Mouse (Mus musculus): ENCODE measurements at regions not wholly inside any gene's neighbourhood (a gene's known extent, or its start where the extent isn't known, plus 50 kb on each side); places are given as distances from the start of the nearest gene placed in this dataset.

DNA sequence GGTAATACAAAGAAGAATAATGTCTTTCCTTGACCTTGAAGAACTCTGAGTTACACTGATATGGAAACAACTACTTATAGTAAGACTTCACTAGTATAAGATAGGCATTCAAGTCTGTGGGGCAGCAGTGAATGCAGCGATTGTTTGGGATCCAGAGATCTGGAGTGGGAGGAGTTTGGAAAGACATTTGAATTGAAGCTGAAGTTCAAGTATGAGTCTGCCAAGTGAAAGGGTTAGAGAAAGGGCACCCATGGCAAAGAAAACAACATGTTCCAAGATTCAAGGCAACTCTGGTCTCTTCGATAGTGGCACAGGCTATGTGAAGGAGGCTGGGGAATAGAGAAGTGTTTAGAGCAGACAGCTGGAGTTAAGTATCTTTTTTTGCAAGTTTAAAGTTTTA lies 275.3 kb downstream of the Tmsb4x start:
- TF ChIP-seq CTCF (IDR thresholded peaks at IDR 0.05; ENCODE audit: low read depth) (no peak), EP300 (optimal IDR thresholded peaks at IDR 0.05) (no peak)

All from stomach, postnatal 0 days (tissue).